In genomic region chr10:66734853-66735252, GRCm38 (mm10) we compare ENCODE assay signal across 11 mouse cellular contexts.
A peak's percentile ranks its signal among the peaks of the same experiment; 100 is the strongest.
DNase-seq lines count a peak whose midpoint lies in the region; ATAC-seq lines count a peak whose summit lies in the region.
"Had no signal": no experiment of that assay in that cellular context is flagged by ENCODE, and none has a peak within 500 bp of the region (broad histone marks: within the 10 kb centered on the region; RNA-seq: fewer than 3 reads in every experiment).

No protein-coding gene starts in this region.

- no peak for ATAC-seq in hindbrain, embryonic 11.5 days (ENCODE audit: low FRiP score)
- ATAC-seq in hindbrain, embryonic 12.5 days (ENCODE audit: low FRiP score): no peak
- no peak for ATAC-seq in midbrain, embryonic 14.5 days (ENCODE audit: low FRiP score, low TSS enrichment)
- no peak for ATAC-seq in midbrain, embryonic 11.5 days (ENCODE audit: low FRiP score)
- ATAC-seq: inflammation-experienced regulatory T-cells, adult 6 months had no signal

- H3K4me2 ChIP-seq in hindbrain, embryonic 11.5 days (replicated peaks; ENCODE audit: low read depth, low read length): no peak overlapping the region
- H3K4me2 ChIP-seq in hindbrain, embryonic 12.5 days (replicated peaks): no peak overlapping the region
- no peak overlapping the region for H3K4me2 ChIP-seq in midbrain, embryonic 14.5 days (ENCODE audit: low read length)
- H3K4me2 ChIP-seq in midbrain, embryonic 11.5 days: no peak overlapping the region
- H3K4me2 ChIP-seq: liver, embryonic 15.5 days; midbrain, embryonic 12.5 days had no signal

- H3K9me3 ChIP-seq in hindbrain, embryonic 11.5 days (ENCODE audit: control insufficient read depth, low read length): no peaks in the 10 kb centered on the region
- peaks cover 4% of the 10 kb centered on the region; the same call in 1 of the 2 replicates for H3K9me3 ChIP-seq in hindbrain, embryonic 12.5 days (replicated peaks)
- no peaks in the 10 kb centered on the region for H3K9me3 ChIP-seq in midbrain, embryonic 14.5 days (ENCODE audit: control insufficient read depth, low read length)
- H3K9me3 ChIP-seq in midbrain, embryonic 11.5 days (ENCODE audit: control insufficient read depth, low read length): no peaks in the 10 kb centered on the region
- H3K9me3 ChIP-seq: liver, embryonic 15.5 days had no signal

- WGBS in hindbrain, embryonic 11.5 days: 66% methylated on average over 5 of the region's 5 CpGs
- 65% methylated on average over 5 of the region's 5 CpGs for WGBS in hindbrain, embryonic 12.5 days
- WGBS in midbrain, embryonic 14.5 days: 54% methylated on average over 5 of the region's 5 CpGs
- WGBS in midbrain, embryonic 11.5 days: 63% methylated on average over 5 of the region's 5 CpGs

- no peak overlapping the region for H3K4me3 ChIP-seq in hindbrain, embryonic 11.5 days (ENCODE audit: low read depth, low read length)
- H3K4me3 ChIP-seq in hindbrain, embryonic 12.5 days: no peak overlapping the region
- H3K4me3 ChIP-seq in midbrain, embryonic 14.5 days (replicated peaks; ENCODE audit: low read depth, low read length): no peak overlapping the region
- H3K4me3 ChIP-seq in midbrain, embryonic 11.5 days (ENCODE audit: low read depth, low read length): no peak overlapping the region
- H3K4me3 ChIP-seq: liver, embryonic 15.5 days; midbrain, embryonic 12.5 days had no signal

- H3K4me1 ChIP-seq in hindbrain, embryonic 11.5 days (replicated peaks; ENCODE audit: control insufficient read depth, insufficient read depth, low read length): no peaks in the 10 kb centered on the region
- no peaks in the 10 kb centered on the region for H3K4me1 ChIP-seq in hindbrain, embryonic 12.5 days
- H3K4me1 ChIP-seq in midbrain, embryonic 14.5 days (ENCODE audit: control insufficient read depth, insufficient read depth, low read length): no peaks in the 10 kb centered on the region
- H3K4me1 ChIP-seq in midbrain, embryonic 11.5 days (ENCODE audit: control insufficient read depth, insufficient read depth, low read length): no peaks in the 10 kb centered on the region
- H3K4me1 ChIP-seq: liver, embryonic 15.5 days; midbrain, embryonic 12.5 days had no signal

- no peak overlapping the region for H3K9ac ChIP-seq in hindbrain, embryonic 11.5 days (ENCODE audit: low read depth, low read length)
- H3K9ac ChIP-seq in hindbrain, embryonic 12.5 days: no peak overlapping the region
- no peak overlapping the region for H3K9ac ChIP-seq in midbrain, embryonic 14.5 days (replicated peaks; ENCODE audit: low read length)
- H3K9ac ChIP-seq in midbrain, embryonic 11.5 days (ENCODE audit: low read length): no peak overlapping the region
- H3K9ac ChIP-seq: liver, embryonic 15.5 days; midbrain, embryonic 12.5 days had no signal

- H3K27me3 ChIP-seq in hindbrain, embryonic 11.5 days (ENCODE audit: control insufficient read depth, insufficient read depth, low read length): no peaks in the 10 kb centered on the region
- no peaks in the 10 kb centered on the region for H3K27me3 ChIP-seq in hindbrain, embryonic 12.5 days
- H3K27me3 ChIP-seq in midbrain, embryonic 14.5 days (ENCODE audit: control insufficient read depth, insufficient read depth, low read length): no peaks in the 10 kb centered on the region
- H3K27me3 ChIP-seq in midbrain, embryonic 11.5 days (ENCODE audit: control insufficient read depth, insufficient read depth, low read length): no peaks in the 10 kb centered on the region
- H3K27me3 ChIP-seq: liver, embryonic 15.5 days; midbrain, embryonic 12.5 days had no signal

- H3K36me3 ChIP-seq in hindbrain, embryonic 11.5 days (ENCODE audit: control insufficient read depth, insufficient read depth, low read length): no peaks in the 10 kb centered on the region
- no peaks in the 10 kb centered on the region for H3K36me3 ChIP-seq in hindbrain, embryonic 12.5 days
- no peaks in the 10 kb centered on the region for H3K36me3 ChIP-seq in midbrain, embryonic 14.5 days (ENCODE audit: control insufficient read depth, insufficient read depth, low read length)
- H3K36me3 ChIP-seq in midbrain, embryonic 11.5 days (ENCODE audit: control insufficient read depth, insufficient read depth, low read length): no peaks in the 10 kb centered on the region
- H3K36me3 ChIP-seq: liver, embryonic 15.5 days; midbrain, embryonic 12.5 days had no signal

- DNase-seq in adrenal gland, postnatal 10 days: peak; percentile 6
- no peak for DNase-seq in adrenal gland, postnatal 4 days (ENCODE audit: low spot score in 2 of 2)
- peak; percentile 15 for DNase-seq in hindbrain, embryonic 11.5 days (ENCODE audit: low spot score)
- peak; percentile 48 for DNase-seq in midbrain, embryonic 14.5 days
- DNase-seq in midbrain, embryonic 11.5 days (ENCODE audit: low spot score, missing footprints): no peak
- DNase-seq in retina, postnatal 1 day: peak; percentile 53
- DNase-seq in urinary bladder, postnatal 10 days (ENCODE audit: low spot score): no peak

- H3K27ac ChIP-seq in hindbrain, embryonic 11.5 days (ENCODE audit: low read depth, low read length): no peak overlapping the region
- no peak overlapping the region for H3K27ac ChIP-seq in hindbrain, embryonic 12.5 days
- H3K27ac ChIP-seq in midbrain, embryonic 14.5 days (replicated peaks; ENCODE audit: low read depth, low read length): no peak overlapping the region
- H3K27ac ChIP-seq in midbrain, embryonic 11.5 days (ENCODE audit: low read depth, low read length): no peak overlapping the region
- H3K27ac ChIP-seq: liver, embryonic 15.5 days; midbrain, embryonic 12.5 days had no signal

Comparison
In these comparisons a context has a peak if more than half of its experiments do, and no peak if none do; other contexts are left out.
1. DNase-seq: peak in adrenal gland, postnatal 10 days (single experiment), hindbrain, embryonic 11.5 days (single experiment), midbrain, embryonic 14.5 days (single experiment) and retina, postnatal 1 day (single experiment); none in adrenal gland, postnatal 4 days (0 of 2), midbrain, embryonic 11.5 days (single experiment) and urinary bladder, postnatal 10 days (single experiment).